Mouse (Mus musculus) heart, postnatal 36 days (tissue): ENCODE measurements around the gene Man2a1. TPM values are rescaled to one million over a fixed set of nuclear protein-coding genes. Genes with fewer than 3 reads are reported as not detected.

Experiments used
- DNase-seq, 2 experiments: peaks; one replicate each; pipeline ENCODE4 v3.0.0; 2021 to 2022
- intact Hi-C: fragments of 180-260 bp; cut with DNase I; formaldehyde crosslinking; loops from one replicate; pipeline ENCODE4 v1.15.1; 2025
- total RNA-seq, 2 experiments: library from RNA; stranded (reverse); gene quantifications; 2 replicates each; pipeline ENCODE4 v1.2.3; 2021

The Man2a1 gene
- total RNA-seq, 2 experiments from 2014 or later = 16.4 to 21.9 TPM

DNA sequence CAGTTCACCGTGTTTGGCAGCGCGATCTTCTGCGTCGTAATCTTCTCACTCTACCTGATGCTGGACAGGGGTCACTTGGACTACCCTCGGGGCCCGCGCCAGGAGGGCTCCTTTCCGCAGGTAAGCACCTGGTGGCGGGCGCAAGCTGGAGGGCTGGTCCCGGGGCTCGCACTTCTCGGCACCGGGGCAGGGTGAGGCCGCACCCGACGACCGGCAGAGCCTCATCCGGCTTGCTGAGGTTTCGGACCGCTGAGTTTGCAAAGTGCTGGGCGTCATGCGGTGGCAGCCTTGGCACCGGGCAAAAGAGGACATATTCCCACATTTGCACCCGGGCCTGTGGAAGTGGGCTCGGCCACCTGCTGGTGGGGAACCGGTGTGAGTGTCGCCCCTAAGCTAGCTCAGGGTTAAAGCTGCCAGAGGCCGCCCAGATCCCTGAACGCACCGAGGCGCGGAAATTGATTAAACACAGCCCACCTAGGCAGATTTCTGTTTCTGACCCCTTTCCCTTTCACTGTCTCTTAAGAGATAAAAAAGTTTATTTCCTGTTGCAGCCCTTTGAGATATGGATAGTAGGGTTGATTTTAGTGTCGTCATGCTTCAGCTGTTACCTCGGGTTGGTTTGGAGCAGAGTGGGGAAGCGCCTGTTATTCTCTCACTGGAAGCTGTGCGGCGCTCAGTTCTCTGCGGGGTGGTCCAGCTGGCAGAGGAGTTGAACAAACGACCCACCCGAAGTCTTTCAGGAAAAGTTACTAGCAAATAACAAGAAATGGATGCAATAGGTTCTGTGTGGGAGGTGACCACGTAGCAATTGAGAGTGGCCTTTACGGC, 1.4 kb downstream of the Man2a1 start:
- DNase-seq = peak; percentile 67 to 68
- intact Hi-C loops = loop anchor here (2.0 to 5.0 kb wide), 4 partner anchors 19 to 271 kb away; partner anchors contain the start of gene Pja2

DNA sequence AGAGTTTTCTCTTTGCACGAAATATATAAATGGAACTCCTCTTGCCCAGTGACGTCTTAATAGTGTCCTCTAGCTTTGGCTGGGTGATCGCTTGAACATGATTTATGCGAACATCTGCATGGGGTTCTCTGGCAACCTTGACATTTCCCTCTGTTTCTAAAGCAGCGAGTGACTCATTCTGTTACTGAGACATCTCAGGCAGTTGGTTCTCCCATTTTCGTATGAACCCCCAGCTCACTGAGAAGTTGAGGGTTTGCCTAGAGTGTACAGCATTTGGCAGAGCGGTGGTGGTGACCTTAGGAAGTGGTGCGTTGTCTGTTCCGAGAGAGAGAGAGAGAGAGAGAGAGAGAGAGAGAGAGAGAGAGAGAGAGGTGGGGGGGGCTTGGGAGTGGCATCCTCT, 2.6 kb downstream of the Man2a1 start:
- no peak for DNase-seq
- intact Hi-C loops = loop anchor here (2.0 to 5.0 kb wide), 2 partner anchors 114 to 269 kb away; no protein-coding TSS in a partner anchor

DNA sequence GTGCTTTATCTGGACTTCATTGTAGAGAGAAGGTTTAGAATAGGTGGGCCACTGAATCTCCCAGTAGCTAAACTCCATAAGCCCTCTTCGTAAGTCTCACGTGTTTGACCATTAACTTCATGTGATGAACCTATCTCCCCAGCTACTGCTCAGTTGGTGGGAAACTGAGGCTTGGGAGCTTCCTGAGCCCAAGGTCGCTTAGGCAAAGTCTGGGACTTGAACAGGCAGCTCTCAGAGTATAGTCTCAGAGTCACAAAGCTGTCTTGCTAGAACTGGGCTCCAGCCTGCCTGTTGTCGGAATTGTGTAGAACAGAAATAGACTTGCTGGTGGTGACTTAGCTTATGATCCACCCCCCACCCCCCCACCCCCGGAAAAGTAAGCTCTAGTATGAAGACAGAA, 3.0 kb downstream of the Man2a1 start:
- DNase-seq = no peak
- intact Hi-C loops = loop anchor here (2.0 to 5.0 kb wide), 2 partner anchors 113 to 269 kb away; no protein-coding TSS in a partner anchor

DNA sequence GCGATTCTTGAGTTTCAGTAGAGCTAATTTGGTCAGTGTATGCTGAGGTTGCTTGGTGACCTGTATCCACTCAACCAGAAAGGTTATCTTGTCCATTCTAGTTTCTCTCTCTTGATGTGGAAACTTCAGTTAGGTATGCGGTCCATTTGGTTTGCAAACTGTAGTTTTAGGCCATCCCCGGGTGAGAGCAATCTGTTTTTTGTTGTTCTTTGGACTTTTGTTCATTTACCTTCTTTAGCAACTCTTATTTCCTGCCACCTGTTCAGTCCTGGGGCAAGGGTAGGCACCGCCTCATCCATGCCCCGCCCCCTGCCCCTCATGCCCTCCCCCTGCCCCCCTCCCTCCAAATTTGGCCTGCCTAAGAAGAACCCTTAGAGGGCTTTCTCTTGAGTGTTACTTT, 3.6 kb downstream of the Man2a1 start:
- intact Hi-C loops = loop anchor here (5.0 kb wide), 1 partner anchor 268 kb away; no protein-coding TSS in a partner anchor
- DNase-seq = no peak

DNA sequence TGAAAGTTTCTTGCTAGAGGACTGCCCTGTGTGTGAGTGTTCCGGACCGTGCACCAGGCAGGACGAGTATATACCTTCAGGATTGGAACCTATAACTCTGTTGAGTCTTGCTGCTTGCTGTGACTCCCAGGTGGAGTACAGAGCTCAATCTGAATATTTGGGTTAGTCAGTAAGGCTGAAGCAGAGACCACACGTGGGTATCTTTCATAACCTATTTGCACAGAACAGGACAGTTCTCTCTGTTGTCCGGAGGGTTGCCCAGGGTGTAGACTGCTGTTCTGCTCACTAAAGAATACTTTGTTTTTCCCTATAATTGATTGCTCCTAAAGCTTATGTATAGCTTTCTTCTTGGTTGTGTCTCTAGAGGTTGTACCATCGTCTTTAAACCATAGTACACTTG, 7.7 kb downstream of the Man2a1 start:
- intact Hi-C loops = no loop called here
- DNase-seq = no peak

DNA sequence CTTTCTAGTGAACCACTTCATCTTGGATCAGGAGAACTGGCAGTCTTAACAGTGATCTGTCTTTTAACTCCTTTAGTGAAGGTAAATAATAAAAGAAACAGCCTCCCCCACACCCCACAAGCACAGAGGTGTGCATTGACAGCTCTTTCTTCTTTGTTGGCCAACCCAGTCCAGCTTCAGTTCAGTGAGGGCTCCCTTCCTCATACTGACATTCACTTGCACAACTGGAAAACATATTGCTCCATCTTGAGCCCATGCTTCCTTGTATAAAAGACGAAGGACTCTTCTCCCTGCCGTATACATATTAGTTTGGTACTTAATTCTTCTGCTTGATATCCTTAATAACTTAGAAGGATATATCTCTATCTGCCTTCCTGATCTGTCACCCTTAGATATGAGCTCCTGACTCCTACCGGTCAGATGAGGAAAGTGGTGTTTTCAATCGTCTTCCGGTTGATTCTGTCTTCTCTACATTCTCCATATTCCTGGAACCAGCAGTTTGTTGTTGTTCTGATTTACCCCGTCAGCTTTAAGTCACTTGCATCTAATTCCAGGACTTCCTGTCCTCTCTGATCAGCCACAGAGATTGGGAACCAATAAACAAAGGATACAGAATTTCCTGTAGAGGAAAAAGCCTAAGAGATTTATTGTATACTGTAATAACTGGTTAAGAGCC, 8.5 kb downstream of the Man2a1 start:
- DNase-seq = no peak
- intact Hi-C loops = no loop called here

DNA sequence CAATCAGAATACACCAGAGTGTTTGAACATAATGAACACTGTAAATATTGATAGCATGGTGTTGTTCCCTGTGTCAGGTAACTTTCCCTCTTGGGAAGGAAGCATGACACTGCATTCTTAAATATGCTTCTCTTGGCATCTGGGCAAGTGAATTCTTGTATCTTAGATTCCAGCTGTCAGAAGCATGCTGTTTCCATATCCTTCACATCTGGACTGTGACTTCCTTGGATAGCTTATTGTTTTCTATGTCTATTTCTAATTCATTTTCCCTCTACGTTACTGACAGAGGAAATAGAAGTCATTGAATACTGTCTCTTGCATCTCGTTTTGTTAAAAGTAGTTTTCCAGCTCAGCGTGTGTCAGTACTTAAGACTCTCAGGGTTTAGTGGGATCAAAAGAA, 9.2 kb downstream of the Man2a1 start:
- intact Hi-C loops = no loop called here
- DNase-seq = no peak

DNA sequence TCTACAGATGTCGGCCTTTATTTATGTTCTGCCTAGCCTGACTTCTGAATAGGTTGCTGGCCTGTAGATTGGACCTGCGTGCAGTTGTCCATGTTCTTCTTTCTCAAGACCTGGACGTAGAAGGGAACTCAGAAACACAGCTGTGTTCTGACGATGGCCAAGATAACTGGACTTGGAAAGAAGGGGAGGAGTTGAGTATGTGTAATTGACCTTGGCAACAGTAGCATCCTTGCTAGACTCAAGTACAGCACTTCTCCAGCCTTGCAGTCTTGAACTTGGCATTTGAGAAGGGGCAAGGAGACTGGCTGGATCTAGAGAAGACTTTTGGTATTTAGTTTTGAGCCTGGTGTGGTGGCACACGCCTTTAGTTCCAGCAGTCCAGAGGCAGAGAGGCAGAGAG, 10.9 kb downstream of the Man2a1 start:
- intact Hi-C loops = no loop called here
- no peak for DNase-seq

DNA sequence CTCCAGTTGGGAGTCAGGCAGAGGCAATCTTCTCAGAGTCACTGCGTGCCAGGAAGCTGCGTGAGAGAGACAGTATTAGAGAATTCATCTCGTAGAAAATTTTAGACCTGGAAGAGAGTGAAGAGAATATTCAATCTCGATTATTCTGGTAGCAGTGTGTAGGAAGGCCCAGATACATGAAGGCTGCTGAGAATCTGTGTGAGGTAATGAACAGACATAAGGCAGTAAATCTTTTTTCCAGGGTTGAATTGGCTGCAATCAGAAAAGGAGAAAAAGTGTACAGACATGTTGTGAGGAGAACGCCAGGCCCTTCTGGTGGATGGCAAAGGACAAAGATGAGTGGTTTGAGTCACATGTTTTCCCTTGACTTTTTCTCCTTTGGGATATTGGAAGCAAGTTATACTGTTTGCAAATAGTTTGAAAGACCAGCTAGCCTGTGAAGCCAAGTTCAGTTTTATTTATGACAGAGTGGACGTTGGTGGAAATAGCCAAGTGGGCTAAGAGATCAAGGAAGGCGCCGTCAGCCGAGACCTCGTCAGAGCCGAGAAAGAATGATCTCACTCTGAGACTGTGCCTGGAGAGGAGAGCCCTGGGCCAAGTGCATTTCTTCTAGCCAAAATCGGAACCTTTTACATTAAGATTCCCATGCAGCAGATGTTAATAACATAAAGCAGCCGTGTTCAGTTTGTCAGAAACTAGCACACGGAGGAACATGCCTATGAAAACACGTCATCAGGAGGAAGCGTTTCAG, 11.8 kb downstream of the Man2a1 start:
- intact Hi-C loops = no loop called here
- DNase-seq = peak in 1 of 2 experiments; percentile 43

DNA sequence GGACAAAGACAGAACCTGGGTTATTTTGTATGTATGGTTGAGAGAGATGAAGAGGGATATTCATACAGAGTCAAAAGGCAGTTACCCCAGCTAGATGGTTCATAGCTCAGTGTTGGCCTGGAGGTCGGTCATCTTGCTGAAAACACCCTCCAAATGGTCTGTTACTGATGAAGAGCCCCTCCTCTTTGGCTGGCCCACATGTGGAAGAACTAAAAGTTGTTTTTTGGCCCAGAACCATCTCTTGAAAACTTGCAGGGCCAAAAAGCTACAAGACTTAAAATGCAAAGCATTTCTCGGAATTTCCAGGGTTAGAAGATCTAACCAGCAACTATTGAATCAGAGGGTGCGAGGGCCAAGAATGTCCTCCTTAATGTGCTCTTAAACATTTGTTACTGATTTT, 12.4 kb downstream of the Man2a1 start:
- no peak for DNase-seq
- intact Hi-C loops = no loop called here

DNA sequence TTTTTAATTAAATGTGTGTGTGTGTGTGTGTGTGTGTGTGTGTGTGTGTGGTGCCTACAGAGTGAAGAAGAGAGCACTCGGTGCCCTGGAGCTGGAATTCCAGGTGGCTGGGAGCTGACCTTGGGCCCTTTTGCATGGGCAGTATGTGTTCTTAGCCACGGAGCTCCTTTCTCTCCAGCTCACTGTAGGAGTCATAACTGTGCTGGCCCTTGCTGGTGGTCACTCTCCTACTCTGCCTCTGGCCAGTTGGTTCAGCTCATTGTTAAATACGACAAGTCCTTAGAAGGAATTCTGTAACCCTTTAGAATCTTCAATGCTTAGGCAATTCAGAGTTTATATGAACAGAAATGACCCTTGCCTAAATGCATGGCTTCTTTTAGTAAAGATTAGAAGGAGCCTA, 12.8 kb downstream of the Man2a1 start:
- intact Hi-C loops = no loop called here
- DNase-seq = no peak

DNA sequence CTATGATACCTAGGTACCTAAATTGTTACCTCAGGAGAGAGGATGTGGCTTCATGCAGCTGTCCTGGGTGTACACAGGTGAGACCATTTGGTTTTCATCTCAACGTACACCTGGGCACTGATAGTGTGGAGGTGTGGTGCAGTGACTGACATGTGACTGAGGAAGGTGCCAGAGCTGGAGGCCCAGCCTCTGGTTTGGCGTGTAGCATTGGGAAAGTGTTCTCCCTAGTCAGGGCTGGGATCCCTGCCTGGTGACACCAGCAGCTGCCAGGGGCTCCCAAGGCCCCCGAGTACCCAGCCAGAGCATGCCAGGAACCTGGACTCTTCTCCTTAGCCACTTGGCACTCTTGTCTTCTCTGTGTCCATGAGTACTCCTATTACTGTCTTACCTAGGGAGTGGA, 14.3 kb downstream of the Man2a1 start:
- intact Hi-C loops = no loop called here
- DNase-seq = no peak

DNA sequence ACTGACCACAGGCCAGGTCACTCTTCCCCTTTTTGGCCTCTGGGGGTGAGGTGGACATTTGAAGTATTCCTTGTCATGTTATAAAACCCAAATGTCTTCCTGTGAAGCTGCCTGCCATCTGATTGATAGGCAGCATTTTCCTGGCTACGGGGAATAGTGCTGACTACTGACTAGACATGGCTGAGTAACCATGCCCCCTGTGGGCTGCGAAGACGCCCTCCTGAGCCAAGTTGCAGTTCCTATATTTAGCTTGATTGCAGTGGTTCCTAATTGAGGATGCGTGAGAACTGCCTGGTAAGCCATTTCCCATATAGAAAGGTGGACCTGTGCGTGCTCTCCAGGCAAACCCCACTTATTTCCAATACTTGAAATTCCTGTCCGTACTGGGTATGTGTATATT, 14.9 kb downstream of the Man2a1 start:
- intact Hi-C loops = no loop called here

DNA sequence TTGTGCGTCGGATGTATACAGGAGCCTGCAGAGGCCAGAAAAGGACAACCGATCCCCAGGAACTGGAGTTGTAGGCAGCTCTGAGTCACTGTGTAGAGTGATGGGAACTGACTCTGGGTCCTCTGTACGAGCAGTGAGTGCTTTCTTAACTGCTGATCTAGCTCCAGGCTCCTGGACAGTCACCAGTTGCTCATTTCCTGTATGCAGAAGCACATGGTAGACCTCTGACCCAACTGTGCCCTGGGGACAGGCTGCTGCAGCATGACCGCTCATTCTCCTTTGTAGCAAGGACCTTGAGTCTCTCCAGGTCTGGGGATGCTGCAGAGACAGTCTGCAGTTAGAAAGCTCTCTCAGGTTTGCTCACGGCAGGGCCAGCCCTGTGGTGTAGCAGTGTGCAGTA, 15.7 kb downstream of the Man2a1 start:
- DNase-seq = no peak
- intact Hi-C loops = no loop called here

More for the DNA sequence above, 14.9 kb downstream of the Man2a1 start:
- DNase-seq = no peak

DNA sequence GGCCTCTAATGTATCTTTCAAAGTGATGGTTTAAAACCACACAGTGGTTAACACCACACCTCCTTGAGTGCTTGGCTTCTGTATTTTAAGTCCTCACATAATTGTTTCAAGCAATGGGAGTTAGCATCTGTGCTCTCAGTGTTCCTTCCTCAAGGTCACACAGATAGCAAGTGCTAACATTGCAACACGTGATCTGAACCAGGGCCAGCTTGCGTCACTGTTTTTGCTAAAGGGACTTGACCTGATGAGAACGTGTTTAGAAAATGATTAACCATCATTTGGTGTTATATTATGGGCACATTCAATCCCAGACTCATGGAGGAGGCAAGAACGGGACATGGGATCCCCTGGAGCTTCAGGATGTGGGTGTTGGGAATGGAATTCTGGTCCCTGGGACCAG, 17.3 kb downstream of the Man2a1 start:
- intact Hi-C loops = no loop called here
- peak in 1 of 2 experiments; percentile 72 for DNase-seq

DNA sequence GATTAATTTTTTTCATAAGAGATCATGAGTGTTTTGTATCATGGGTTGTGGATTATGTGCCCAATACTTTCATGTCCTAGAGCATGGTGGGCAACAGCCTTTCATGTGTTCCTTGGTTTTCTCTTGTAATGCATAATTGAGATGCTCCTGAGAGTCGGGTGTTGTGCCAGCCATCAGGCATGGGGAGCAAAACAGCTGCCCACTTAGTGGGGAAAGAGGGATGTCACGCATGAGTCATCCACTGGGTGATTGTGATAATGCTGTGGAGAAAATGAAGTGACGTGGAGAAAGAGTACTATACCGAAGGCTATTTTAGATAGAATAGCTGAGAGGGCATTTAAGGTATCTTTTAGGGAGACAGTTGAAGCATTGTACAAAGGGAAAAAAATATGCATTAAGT, 18.5 kb downstream of the Man2a1 start:
- intact Hi-C loops = no loop called here
- no peak for DNase-seq

DNA sequence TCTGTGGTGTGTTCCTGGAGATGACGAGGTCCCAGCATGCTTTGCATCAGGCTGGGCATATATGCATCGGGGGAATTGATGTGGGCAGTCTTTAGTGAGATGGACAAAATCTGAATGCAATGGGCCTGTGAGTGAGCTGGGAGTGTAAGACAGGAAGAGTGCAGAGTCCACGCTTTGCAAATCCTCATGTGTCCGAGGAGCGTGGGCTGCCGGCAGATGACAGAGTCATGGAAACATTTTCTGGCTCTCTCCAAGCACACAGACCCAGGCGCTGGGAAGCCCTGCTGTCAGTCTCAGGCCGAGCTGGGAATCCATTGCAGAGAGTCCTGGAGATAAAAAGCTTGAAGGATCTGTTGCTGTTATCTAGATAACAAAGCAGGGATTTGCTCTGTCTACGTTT, 19.6 kb downstream of the Man2a1 start:
- no peak for DNase-seq
- intact Hi-C loops = loop anchor here (2.0 kb wide), 1 partner anchor 19 kb away; the partner anchor contains the start of gene Man2a1

DNA sequence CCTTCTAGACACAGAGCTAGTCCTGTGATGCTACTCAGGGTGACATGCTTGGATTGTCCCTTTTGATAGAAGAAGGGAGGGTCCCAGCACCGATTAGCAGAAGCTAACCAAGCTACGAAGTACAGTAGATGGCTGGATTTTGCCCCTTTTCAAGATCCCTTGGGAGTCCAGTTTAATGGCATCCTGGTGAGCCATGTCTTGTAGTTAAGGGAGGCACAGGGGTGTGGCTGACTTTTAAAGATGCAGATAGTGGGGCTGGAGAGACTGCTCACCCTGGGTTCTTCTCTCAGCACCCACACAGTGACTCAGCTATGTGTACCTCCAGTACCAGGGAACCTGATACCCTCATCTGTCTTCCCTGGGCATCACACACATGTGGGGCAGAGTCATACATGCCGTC, 20.1 kb downstream of the Man2a1 start:
- intact Hi-C loops = loop anchor here (2.0 kb wide), 1 partner anchor 20 kb away; the partner anchor contains the start of gene Man2a1
- DNase-seq = no peak

DNA sequence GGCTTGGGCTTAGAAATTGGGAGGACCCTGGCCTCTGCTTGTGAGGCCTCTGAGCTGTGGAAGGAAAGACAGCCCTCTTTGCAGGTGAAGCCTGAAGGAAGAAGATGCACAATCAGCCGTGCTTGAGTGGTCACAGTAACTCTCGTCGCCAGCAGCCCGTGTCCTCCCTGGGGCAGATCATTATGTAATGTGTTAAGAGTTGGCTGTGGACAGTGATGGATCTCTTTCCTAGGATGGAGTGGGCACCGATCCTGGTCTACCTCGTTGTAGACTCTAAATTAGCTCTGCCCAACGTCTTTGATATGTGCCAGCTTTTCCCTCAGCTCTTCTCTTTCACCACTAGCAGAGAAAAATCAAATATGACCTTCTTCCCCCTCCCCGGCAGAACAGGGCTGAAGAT, 20.7 kb downstream of the Man2a1 start:
- DNase-seq = no peak
- intact Hi-C loops = loop anchor here (2.0 kb wide), 1 partner anchor 20 kb away; the partner anchor contains the start of gene Man2a1

DNA sequence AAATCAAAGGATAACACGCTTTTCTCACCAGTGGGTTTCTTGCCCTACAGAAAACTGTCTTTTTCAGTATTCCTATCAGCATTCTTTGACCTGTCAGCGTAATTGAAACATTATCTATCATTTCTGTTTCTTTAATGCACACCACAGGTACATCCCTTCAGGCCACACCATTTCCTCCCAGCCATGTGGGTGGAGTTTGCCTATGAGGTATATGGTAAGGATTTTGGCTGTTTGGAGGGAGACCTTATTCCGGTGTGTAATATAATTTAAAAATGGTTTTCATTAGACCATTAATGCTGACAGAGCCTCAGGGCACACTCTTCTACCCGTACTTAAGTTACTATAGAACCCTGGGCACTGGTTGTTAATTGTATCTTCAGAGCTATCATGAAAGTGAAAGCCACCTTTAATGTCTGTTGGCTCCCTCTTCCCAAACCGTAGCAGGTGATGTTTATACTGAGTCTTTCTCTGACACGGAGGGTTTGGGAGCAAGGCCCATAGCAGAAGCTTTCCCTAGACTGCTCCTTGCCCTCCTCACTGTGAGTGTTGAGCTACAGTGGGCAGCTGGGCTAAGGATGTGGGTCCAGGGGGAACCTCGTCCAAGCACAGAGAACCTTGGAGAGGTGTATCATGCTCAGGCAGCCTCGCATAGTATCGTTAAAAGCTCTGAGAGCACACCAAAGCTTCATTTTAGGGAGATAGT, 21.3 kb downstream of the Man2a1 start:
- no peak for DNase-seq

More for the DNA sequence above, 21.3 kb downstream of the Man2a1 start:
- intact Hi-C loops = loop anchor here (2.0 kb wide), 1 partner anchor 21 kb away; the partner anchor contains the start of gene Man2a1
